Mouse (Mus musculus) frontal cortex, postnatal 25 days (tissue): ENCODE measurements at regions not wholly inside any gene's neighbourhood (a gene's known extent, or its start where the extent isn't known, plus 50 kb on each side); places are given as distances from the start of the nearest gene placed in this dataset.
"Not testable (repeated sequence)": the region's sequence is repeated elsewhere in the genome, so short reads cannot be mapped to it uniquely, and the experiment has no call there.

Experiments used
- DNase-seq, 2 experiments: peaks; one replicate each; pipeline ENCODE4 v3.0.0; 2022; ENCODE audit warnings: low spot score in 2 of 2

DNA sequence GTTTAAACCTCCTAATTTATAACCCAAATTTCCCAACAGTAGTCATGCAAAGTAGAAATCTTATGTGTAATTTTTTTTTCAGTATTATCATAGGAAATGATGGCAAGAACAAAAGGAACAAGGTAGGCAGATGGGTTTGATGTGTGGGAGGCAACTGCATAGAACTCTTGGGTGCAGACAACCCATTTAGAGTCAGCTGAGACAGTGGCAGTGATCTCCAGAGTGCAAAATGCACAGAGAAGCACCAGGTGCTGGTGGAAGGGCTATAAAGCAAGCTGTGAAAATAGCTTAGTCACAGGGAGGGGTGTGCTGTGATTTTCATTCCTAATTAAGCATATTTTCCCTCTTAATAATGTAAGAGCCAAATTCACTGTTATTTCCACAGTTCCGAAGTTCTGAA, 130.5 kb downstream of the Car2 start:
- no peak for DNase-seq

DNA sequence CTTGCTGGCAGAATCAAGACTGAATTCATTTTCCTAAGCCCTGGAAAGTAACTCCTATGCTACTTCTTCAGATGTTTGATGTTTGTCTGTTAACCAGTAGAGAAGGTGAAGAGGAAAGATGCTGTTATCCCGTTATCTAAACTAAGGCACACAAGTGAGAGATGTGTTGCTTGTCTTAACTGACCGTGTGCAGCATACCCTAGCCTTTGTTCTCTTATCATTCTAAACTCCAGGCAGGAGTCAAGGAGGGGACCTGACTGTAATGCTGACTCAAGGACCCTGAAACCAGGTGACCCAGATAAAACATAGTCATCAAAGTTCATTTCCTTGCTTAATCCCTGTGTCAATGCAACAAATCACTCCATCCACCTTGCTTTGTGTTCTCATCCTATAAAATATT, 136.7 kb downstream of the Car2 start:
- no peak for DNase-seq

DNA sequence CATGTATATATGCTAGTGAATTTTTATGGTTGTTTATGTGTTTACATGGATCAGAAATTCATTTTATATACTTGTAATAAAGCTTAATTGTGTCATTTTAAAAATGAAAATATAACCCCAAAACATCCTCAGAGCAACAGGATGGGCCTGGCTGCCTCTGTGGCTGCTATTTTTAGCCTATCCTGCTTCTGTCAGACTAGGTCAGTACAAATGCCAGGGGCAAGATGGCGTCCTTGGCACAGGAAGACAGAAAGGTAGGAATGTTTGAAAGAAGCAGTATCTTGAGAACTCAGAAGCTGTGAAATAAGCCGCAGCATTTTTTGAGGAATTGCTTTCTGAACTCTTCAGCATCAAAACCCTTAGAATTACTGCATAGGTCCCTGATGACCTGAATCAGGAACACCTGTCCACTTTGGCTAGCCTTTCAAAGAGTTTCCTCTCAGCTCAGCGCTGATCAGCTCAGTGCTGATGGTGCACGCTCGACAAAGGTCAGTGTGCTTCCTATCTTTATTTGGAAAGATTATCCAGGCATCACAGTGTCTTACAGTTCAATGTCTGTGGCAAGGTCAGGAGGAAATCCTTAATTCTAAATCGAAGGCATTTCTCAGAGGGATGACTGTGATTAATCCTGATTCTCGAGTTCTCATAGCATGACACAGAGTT, 154.9 kb downstream of the Car2 start:
- DNase-seq = no peak

DNA sequence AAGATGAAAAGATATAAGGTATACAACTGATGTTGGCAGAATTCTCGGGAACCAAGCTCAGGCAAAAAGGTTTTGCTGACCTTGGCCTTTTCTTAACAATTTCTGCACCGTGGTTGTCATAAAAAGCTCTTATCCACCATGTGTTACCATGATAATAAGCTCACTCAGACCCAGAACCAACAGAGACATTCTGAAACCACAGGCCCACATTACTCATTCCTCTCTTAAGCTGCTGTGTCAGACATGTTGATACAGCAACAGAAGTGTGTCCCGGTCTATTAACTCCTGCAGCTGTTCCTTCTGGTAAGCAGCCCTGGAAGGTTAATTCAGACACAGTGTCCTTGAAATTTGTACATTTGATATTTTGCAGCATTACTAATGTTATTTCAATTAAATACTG, 167.9 kb downstream of the Car2 start:
- DNase-seq = no peak

DNA sequence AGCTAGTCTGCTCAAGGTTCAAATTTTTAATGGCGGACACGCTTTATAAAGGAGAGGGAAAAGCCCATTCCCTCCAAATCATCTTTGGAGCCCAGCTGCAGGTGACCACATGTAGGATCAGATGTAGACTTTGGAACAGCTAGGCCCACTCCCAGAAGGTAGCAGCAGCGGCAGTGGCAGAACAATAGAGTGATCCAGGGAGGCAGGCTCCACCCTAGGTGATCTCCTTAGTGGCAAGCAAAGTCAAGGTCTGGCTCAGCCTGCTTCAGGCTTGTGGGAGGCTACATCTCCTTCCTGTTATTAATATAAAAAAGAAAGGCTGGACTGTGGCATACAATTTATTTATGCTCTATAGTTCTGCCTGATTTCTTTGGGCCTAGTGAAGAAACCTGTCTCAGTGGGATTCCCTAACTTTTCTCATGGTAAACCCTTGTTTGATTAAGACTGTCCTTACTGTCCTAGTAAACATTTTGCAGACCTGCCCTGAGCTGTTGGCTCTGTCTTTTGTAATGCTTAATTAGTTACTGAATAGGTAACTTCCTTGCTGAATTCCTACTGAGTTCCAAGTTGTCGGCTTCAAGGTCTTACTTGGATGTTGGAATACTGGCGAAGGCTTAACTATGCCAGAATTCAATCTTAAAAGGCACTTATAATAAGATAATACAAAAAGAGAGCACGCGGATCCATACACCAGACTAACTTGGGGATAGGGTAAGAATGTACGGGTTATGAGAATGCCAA, 169.6 kb downstream of the Car2 start:
- not testable (repeated sequence) for DNase-seq

DNA sequence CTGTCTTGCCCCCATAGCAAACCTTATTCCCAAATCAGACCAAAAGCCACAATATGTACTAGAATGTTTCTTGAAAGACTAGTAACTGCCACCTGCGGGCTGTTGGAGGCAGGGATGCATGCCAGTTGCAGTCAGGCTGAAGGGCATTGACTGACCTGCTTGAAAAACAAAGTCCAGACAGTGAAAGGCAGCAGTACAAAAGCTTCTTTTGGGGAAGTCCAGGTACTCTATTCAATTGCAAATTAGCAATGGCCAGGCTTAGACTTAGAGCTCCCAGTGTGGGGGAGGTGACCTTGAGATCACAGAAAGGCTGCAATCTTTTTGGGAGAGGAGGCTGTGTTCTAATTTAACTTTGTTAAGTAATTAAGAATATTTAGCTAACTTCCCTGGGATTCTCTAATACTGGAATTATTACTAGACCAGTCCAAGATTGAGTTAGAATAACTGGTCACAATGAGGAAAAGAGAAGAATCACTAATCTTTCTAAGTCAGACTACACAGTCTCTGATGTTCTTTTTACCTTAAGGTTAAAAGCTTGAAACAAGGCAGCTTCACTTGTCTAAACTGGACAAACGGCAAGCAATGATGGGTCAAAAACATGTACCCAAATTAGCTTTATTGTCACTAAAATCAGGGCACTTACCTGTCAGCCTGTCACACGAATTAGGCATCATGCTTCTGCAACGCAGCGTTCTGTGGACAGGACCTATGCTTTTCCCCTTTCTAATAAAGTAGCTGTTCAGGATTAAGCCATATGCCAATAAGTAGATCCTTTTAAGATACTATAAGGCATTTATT, 170.9 kb downstream of the Car2 start:
- DNase-seq = not testable (repeated sequence)

DNA sequence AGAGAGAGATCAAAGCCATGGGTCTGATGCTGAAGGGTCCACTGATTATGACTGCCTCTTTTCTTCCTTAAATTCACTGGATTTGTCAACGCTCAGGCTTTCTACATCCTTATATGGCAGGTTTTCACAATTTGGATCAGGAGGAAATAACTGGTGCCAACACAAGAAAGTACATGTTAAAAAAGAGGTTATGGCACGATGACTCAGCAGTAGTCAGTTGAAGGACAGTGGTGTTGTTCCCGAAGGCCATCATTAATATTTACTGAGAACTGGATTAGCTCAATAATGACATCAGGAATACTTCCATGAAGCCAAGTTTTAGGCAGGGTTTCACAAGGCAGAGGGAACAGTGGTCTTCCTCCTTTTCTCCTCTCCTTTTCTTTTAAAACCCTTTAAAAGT, 179.6 kb downstream of the Car2 start:
- DNase-seq = no peak

DNA sequence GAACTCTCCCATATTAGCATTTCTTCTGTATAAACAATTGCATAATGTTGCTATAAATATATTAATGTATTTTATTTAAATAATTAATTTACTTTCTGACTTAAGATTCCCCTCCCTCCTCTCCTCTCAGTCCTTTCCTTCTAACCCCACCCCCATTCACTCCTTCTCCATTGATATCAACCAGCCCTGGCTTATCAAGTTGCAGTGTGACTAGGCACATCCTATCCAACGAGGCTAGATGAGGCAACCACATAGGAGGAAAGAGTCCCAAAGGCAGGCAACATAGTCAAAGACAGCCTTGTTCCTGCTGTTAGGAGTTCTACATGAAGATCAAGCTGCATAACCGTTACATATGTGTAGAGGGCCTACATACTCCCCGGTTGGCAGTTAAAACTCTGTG, 182.2 kb downstream of the Car2 start:
- DNase-seq = no peak

DNA sequence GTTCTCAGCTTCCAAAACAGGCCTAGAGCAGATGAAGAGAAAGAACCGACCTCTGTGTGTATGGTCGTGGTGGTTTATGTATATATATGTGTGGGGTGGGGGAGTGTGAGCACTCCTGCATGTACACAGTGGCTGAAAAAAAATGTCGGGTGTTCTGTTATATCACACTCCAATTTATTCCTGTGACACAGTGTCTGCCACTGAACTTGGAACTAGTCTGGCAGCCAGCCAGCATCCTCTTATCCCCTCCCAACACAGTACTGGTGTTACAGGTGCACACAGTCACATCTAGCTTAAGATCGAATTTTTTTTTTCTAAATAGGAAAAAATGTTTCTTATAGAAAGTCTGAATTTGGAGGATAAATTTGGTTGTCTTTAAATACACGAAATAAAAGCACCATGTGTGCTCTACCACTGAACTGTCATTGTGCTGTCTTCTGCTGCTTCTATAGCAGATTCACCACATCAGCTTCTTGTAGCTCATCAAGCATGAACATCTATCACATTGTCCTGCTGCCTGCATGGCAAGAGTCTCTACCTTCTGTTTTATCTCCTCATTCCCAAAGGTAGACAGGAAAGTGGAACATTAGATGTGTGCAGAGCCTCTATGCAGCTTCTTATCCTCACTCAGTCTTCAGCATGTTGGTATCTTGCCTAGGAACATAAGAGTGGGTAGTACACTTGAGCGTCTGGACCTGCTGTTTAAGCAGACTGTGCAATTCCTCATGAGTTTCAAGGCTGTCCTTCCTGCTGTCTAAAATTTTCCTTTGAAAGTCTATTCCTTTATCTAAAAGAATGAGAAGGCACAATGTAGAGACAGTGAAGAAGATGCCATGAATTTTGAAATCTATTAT, 185.2 kb downstream of the Car2 start:
- DNase-seq = no peak

DNA sequence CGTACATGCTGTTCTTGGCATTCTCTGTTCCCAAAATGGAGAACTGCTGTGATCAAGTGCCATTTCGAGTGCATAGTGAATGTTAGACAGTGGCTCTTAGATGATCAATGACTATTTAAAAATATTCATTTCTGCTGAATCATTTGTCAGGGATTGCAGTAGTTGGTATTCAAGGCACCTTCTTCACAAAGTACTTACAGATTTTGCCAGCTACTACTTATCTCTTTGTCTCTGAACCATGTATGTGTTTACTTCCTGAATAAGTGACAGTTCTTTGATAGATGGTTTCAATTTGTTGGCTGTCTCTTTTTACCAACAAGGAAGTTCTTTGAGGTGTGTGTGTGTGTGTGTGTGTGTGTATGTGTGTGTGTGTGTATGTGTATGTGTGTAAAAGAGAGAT, 187.3 kb downstream of the Car2 start:
- DNase-seq = no peak

DNA sequence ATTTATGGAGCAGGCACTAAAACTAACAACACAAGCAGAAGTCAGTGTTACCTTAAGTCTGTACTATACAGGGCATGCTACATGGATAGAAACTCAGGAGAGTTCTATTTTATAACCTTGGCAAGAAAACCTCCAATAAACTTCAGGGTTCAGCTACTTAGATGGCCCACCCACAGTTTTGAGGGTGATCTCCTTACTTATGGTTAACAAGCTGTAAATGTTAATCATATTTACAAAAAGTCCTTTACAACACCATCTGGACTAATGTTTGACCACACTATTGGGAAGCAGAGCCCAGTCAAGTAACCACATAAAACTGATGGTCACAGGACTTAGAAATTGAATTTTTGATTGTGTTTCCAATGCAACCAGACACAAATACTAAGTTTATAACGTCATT, 187.8 kb downstream of the Car2 start:
- no peak for DNase-seq

DNA sequence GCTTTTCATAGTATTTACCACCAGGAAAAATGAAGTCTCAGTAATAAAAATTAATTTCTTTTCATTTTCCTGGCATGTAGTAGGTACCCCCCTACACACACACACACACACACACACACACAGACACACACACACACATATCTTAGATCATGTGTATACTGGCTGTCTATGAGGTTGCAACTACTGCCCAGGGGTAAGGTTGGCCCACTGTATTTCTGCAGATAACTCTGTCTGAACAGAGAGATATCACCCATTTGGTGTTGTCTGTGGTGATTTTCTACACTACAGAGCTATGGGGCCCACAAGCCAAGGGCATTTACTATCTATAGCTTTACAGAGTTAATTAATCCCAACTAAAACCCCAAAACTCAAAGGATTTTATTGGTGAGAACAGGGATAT, 188.9 kb downstream of the Car2 start:
- DNase-seq = no peak

DNA sequence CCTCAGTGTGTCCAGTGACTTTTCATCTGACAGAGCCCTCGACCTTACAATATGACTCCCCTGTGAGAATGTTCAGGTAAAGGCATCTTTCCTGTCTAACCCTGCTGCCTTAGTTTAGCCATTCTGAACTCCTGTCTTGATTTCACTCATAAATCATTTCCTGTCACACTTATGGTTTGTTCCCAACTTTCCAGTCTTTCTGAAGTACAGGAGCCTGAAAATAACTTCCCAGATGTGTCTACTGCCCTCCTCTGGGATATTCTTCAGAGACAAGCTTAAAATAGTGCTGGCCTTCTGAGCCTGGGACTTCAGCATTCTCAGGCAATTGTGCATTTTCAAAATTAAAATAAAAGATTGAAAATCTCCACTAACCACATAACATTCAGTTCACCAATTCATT, 204.1 kb downstream of the Car2 start:
- no peak for DNase-seq

DNA sequence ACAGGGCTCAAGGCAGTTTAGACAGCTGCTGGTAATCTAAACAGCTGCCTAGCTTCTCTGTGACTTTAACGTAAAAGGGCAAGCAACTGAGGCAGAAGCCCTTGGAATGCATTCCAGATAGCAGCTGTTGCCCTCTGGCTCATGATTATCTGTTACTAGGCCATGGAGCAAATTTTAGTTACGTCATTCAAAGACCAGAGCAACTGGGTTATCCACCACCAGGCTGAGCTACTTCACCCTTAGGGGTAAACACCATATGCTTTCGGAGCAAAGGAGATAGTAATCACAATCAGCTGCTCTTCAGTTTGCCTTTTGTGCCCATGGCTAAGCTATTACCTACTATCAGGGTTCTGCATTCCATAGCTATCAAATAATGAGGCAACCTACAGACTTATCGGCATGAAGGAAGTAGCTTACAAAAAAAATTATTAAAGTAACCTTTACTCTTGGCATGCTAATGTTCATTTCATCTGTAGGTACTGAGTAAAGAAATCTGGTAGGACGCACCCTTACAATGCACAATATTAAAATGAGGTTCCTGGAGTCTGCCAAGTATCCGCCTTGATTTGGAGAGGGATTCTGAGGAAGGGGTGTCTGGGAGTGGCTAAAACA, 212.2 kb downstream of the Car2 start:
- no peak for DNase-seq

DNA sequence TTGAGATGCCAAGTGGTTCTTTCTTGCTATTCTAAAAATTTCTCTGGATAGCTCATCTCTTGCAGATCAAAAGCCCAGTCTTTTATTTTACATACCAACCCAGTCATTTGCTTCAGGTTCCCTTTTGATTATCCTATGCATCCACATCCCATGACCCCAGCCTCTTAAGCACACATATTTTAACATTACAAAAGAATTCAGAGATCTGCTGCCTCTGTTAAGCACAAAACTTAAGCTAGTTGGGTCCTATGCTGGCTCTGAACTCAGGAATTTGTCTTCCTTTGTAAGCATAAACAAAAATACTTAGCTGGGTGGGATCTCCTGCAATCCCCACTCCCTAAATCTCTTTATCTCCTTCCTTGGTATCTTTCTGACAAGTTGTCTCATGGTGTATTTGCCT, 212.9 kb downstream of the Car2 start:
- DNase-seq = no peak

DNA sequence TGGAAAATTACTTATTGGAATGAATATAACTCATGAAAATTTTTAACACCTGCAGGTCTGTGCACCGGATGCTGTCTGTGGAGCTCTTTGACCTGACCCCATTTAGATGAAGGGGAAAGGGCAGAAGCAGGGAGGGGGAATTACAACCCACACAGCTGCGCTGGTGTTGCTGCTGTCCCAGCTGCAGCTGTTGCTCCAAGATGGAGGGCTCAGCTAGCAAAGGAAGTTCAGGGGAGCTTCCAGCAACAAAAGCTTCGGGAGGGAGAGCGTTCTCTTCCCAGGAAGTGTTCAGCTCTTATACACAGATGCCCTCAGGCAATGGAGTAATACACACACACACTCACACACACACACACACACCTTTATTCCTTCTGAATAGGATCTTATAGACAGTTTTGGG, 219.6 kb downstream of the Car2 start:
- no peak for DNase-seq

DNA sequence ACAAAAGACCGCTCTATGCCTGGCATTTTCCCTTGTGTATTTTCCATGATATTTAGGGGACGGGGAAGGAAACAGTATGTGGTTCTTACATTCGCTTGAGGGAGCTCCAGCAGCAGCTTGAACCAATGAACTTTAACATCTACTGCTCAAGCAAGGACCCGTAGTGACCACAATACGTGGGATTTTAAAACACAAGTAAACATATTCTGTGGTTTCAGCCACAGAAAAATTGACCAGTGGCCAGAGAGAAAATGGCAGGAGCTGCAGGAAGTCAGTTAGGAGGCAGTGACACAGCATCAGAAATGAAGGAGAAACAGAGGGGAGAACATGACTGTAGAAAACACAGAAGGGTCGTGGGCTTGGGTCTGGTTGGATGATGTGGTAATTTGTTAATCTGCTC, 220.2 kb downstream of the Car2 start:
- DNase-seq = no peak

DNA sequence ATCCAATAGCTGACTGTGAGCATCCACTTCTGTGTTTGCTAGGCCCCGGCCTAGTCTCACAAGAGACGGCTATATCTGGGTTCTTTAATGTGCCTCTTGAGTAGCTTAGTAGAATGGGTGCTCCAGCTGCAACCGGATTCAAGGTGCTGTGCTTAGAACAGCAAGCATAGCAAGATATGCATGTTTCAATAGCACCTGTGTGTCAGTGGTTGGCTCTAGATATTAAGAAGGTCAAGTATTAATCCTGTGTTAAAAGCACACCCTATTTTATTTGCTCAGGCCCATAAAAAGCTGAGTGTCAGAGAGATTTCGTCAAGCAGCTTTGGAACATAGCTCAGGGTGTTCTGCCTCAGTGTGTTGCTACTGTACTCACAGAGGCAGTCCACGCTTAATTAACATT, 221.2 kb downstream of the Car2 start:
- DNase-seq = no peak

DNA sequence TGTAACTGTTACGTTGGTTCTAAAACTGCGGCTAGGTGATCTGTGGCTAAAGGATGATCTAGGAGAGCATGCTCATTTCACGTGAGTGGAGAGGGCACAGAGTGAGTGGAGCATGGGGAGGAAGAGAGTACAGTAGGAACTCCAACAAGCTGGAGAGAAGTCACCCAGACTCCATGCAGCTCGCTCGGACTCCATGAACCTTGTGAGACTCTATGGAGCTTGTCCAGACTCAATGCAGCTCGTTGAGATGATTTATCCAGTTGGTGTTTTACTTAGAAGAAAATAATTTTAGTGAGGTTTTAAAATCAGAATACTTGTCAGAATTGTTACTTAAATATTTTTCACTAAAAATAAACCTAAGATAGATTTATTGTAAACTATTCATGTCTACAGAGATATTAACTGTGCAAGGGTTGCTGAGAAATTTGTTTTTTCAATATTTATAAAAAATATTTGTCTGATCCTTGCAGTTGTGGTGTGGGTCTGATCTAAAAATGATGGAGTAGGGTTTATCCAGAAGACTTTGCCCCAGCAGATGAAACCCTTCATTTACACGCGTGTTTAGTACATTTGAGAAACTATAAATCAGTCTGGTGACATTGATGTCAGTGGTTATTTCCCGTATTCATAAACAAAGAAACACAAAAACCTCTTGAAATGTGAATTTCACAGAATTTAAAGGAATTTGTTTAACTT, 222.3 kb downstream of the Car2 start:
- no peak for DNase-seq

DNA sequence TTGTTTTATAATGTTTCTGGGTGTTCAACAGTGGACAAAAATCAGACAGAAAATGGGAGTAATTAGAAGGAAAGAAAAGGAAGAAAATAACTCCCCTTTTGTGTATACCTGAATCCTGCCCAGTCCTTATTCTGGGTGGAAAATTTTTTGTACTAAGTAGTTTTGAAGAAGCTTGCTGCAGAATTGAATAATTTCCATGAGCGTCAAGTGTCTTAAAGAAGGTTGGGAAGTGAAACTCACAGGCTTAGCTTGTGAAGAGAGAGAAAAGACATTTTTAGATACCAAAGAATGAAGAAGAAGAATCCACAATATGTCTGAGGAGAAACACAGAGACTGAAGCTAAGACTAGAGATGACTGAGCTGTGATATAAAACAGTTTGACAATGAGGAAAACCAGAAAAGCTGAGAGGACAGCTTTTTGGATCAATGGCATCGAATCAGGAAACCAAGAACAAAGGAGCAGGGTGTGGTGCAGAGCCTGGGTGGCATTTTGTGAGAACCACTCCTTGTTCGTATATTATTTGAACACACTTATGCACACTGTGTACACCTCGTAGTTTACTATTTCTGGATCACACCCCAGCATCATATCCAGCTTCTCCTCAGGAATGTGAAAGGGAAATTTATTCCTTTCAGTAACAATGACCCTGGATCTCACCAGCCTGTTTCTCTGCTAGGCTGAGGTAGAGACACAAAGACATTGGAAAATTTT, 221.9 kb downstream of the Gm9733 start:
- no peak for DNase-seq
